Mouse (Mus musculus) heart, adult 2 months (tissue): ENCODE measurements at regions not wholly inside any gene's neighbourhood (a gene's known extent, or its start where the extent isn't known, plus 50 kb on each side); places are given as distances from the start of the nearest gene placed in this dataset.

ENCODE experiments used
- CTCF ChIP-seq: fragments of 200-600 bp; IDR thresholded peaks from 2 replicates; pipeline ENCODE4 v1.8.1; 2022; ENCODE audit warnings: antibody characterized with exemption, mild to moderate bottlenecking, moderate library complexity
- EP300 ChIP-seq: fragments of 200-500 bp; IDR thresholded peaks from 2 replicates; pipeline ENCODE4 v1.6.1; 2011; ENCODE audit warnings: low read depth, low read length, control low read depth; ENCODE audit not compliant: insufficient read depth

- TF ChIP-seq CTCF (no peak), EP300 (no peak)
These were observed 1042.6 kb downstream of the 5730522E02Rik start for GRCm38 (mm10) chr11:25167939-25168338.
